Mouse (Mus musculus) neural tube, embryonic 13.5 days (tissue): ENCODE measurements around the gene Man2a2. TPM values are rescaled to one million over a fixed set of nuclear protein-coding genes. Genes with fewer than 3 reads are reported as not detected.
A peak's percentile ranks its signal among the peaks of the same experiment; 100 is the strongest.

Experiments
- ATAC-seq: fragments of 200-750 bp; cut with Nextera tagmentation; 2 replicates; pipeline ENCODE4 v1.8.0; 2017; ENCODE audit warnings: low read depth, mild to moderate bottlenecking, moderate TSS enrichment, moderate library complexity
- H3K27ac ChIP-seq: fragments of 300-500 bp; sonication (generic); replicated peaks from 2 replicates; pipeline ENCODE4 v1.5.1; 2015; ENCODE audit warnings: moderate library complexity, mild to moderate bottlenecking, inconsistent platforms
- H3K27me3 ChIP-seq: fragments of 300-500 bp; sonication (generic); 2 replicates; pipeline ENCODE4 v1.6.1; 2015; ENCODE audit warnings: mild to moderate bottlenecking, inconsistent platforms
- H3K36me3 ChIP-seq: fragments of 300-500 bp; sonication (generic); 2 replicates; pipeline ENCODE4 v1.6.1; 2015; ENCODE audit warnings: mild to moderate bottlenecking, inconsistent platforms
- H3K4me1 ChIP-seq: fragments of 300-500 bp; sonication (generic); replicated peaks from 2 replicates; pipeline ENCODE4 v1.6.1; 2015; ENCODE audit warnings: inconsistent platforms
- H3K4me2 ChIP-seq: fragments of 300-500 bp; sonication (generic); 2 replicates; pipeline ENCODE4 v1.6.1; 2015; ENCODE audit warnings: inconsistent platforms, mild to moderate bottlenecking, moderate library complexity
- H3K4me3 ChIP-seq: fragments of 300-500 bp; sonication (generic); 2 replicates; pipeline ENCODE4 v1.5.1; 2015; ENCODE audit warnings: mild to moderate bottlenecking, inconsistent platforms
- H3K9ac ChIP-seq: fragments of 300-500 bp; sonication (generic); 2 replicates; pipeline ENCODE4 v1.6.1; 2015; ENCODE audit warnings: moderate library complexity, mild to moderate bottlenecking, inconsistent platforms
- H3K9me3 ChIP-seq: fragments of 300-500 bp; sonication (generic); 2 replicates; pipeline ENCODE4 v1.6.1; 2016; ENCODE audit warnings: inconsistent platforms
- WGBS: fragments of 180-500 bp; shearing (Covaris S2); methylation state at CpG from one replicate; pipeline ENCODE4 v1.1.7; 2015; 5-methylcytosine and 5-hydroxymethylcytosine counted together
- polyA plus RNA-seq: library from polyadenylated mRNA; unstranded; fragments of >200 nt; fragmentation: Nextera tagmentation; extraction: Ambion mirVana; gene quantifications from 2 replicates; pipeline ENCODE4 v1.2.1, GENCODE M21; 2015

Man2a2 gene
- 23.6 and 24.8 TPM in 2 replicates for polyA plus RNA-seq

- WGBS, result under 1% methylated on average over 68 of the region's 86 CpGs
- H3K9ac ChIP-seq, result peak within 1 kb of the TSS; percentile 94
- peak within 1 kb of the TSS; percentile 89 for H3K27ac ChIP-seq
- H3K4me3 ChIP-seq, result peak within 1 kb of the TSS; percentile 87
- peaks cover 25% of the 10 kb centered on the region for H3K36me3 ChIP-seq
- ATAC-seq, result peak; percentile 78
- H3K27me3 ChIP-seq, result no peaks in the 10 kb centered on the region
- H3K4me2 ChIP-seq, result peak within 1 kb of the TSS; percentile 73
- peaks cover 21% of the 10 kb centered on the region for H3K4me1 ChIP-seq
- H3K9me3 ChIP-seq, result no peaks in the 10 kb centered on the region
Observed at GRCm38 (mm10) chr7:80371041-80371751, at the start of gene Man2a2. Gene Man2a2, minus strand, starts transcription at chr7:80371375.

- 78% methylated on average over 4 of the region's 4 CpGs for WGBS
- no peak for ATAC-seq
- Histone ChIP-seq H3K4me1 (no peaks in the 10 kb centered on the region), H3K4me2 (no peak overlapping the region), H3K9ac (no peak overlapping the region), H3K9me3 (no peaks in the 10 kb centered on the region), H3K27me3 (no peaks in the 10 kb centered on the region), H3K4me3 (no peak overlapping the region), H3K36me3 (no peaks in the 10 kb centered on the region), H3K27ac (no peak overlapping the region)
Observed at GRCm38 (mm10) chr7:80420586-80420985, 49.4 kb upstream of the Man2a2 start.

- H3K27ac ChIP-seq, result no peak overlapping the region
- WGBS, result 77% methylated on average over 3 of the region's 3 CpGs
- no peaks in the 10 kb centered on the region for H3K36me3 ChIP-seq
- no peaks in the 10 kb centered on the region for H3K4me1 ChIP-seq
- H3K9ac ChIP-seq, result no peak overlapping the region
- no peak for ATAC-seq
- H3K4me3 ChIP-seq, result no peak overlapping the region
- no peak overlapping the region for H3K4me2 ChIP-seq
- H3K27me3 ChIP-seq, result no peaks in the 10 kb centered on the region
- H3K9me3 ChIP-seq, result no peaks in the 10 kb centered on the region
Observed at GRCm38 (mm10) chr7:80419278-80419677, 48.1 kb upstream of the Man2a2 start.

GRCm38 (mm10) chr7:80418036-80418435, 46.9 kb upstream of the Man2a2 start:
- H3K4me1 ChIP-seq, result no peaks in the 10 kb centered on the region
- H3K36me3 ChIP-seq, result no peaks in the 10 kb centered on the region
- no peaks in the 10 kb centered on the region for H3K9me3 ChIP-seq
- H3K4me2 ChIP-seq, result no peak overlapping the region
- H3K27ac ChIP-seq, result no peak overlapping the region
- ATAC-seq, result no peak
- H3K27me3 ChIP-seq, result no peaks in the 10 kb centered on the region
- no peak overlapping the region for H3K4me3 ChIP-seq
- WGBS, result 74% methylated on average over 3 of the region's 3 CpGs
- H3K9ac ChIP-seq, result no peak overlapping the region

GRCm38 (mm10) chr7:80417601-80418000, 46.4 kb upstream of the Man2a2 start:
- Histone ChIP-seq H3K9ac (no peak overlapping the region), H3K4me2 (no peak overlapping the region), H3K4me1 (no peaks in the 10 kb centered on the region), H3K9me3 (no peaks in the 10 kb centered on the region), H3K27ac (no peak overlapping the region), H3K36me3 (no peaks in the 10 kb centered on the region), H3K27me3 (no peaks in the 10 kb centered on the region), H3K4me3 (no peak overlapping the region)
- ATAC-seq, result no peak

- no peaks in the 10 kb centered on the region for H3K27me3 ChIP-seq
- H3K36me3 ChIP-seq, result no peaks in the 10 kb centered on the region
- no peak overlapping the region for H3K9ac ChIP-seq
- no peaks in the 10 kb centered on the region for H3K9me3 ChIP-seq
- WGBS, result 88% methylated on average over 7 of the region's 7 CpGs
- no peak overlapping the region for H3K4me3 ChIP-seq
- no peak overlapping the region for H3K4me2 ChIP-seq
- H3K27ac ChIP-seq, result no peak overlapping the region
- H3K4me1 ChIP-seq, result no peaks in the 10 kb centered on the region
- no peak for ATAC-seq
Observed at GRCm38 (mm10) chr7:80416969-80417368, 45.8 kb upstream of the Man2a2 start.

- ATAC-seq, result no peak
Observed at GRCm38 (mm10) chr7:80414303-80414855, 43.2 kb upstream of the Man2a2 start.

GRCm38 (mm10) chr7:80413512-80414302, 42.5 kb upstream of the Man2a2 start:
- Histone ChIP-seq H3K4me3 (no peak overlapping the region), H3K9me3 (no peaks in the 10 kb centered on the region), H3K4me2 (no peak overlapping the region), H3K27me3 (no peaks in the 10 kb centered on the region), H3K9ac (no peak overlapping the region), H3K4me1 (no peaks in the 10 kb centered on the region), H3K36me3 (no peaks in the 10 kb centered on the region), H3K27ac (no peak overlapping the region)
- WGBS, result 77% methylated on average over 9 of the region's 9 CpGs
- no peak for ATAC-seq

More at GRCm38 (mm10) chr7:80414303-80414855, 43.2 kb upstream of the Man2a2 start:
- H3K36me3 ChIP-seq, result no peaks in the 10 kb centered on the region
- no peak overlapping the region for H3K4me3 ChIP-seq
- no peaks in the 10 kb centered on the region for H3K27me3 ChIP-seq
- no peaks in the 10 kb centered on the region for H3K4me1 ChIP-seq
- H3K9me3 ChIP-seq, result no peaks in the 10 kb centered on the region
- H3K4me2 ChIP-seq, result no peak overlapping the region
- no peak overlapping the region for H3K9ac ChIP-seq
- no peak overlapping the region for H3K27ac ChIP-seq
- WGBS, result 90% methylated on average over 7 of the region's 7 CpGs

GRCm38 (mm10) chr7:80412781-80413180, 41.6 kb upstream of the Man2a2 start:
- H3K9ac ChIP-seq, result no peak overlapping the region
- H3K36me3 ChIP-seq, result no peaks in the 10 kb centered on the region
- no peaks in the 10 kb centered on the region for H3K4me1 ChIP-seq
- 72% methylated on average over 5 of the region's 5 CpGs for WGBS
- no peak for ATAC-seq
- no peak overlapping the region for H3K27ac ChIP-seq
- no peak overlapping the region for H3K4me2 ChIP-seq
- H3K27me3 ChIP-seq, result no peaks in the 10 kb centered on the region
- no peak overlapping the region for H3K4me3 ChIP-seq
- no peaks in the 10 kb centered on the region for H3K9me3 ChIP-seq

- Histone ChIP-seq H3K4me2 (no peak overlapping the region), H3K27ac (no peak overlapping the region), H3K27me3 (no peaks in the 10 kb centered on the region), H3K4me1 (no peaks in the 10 kb centered on the region), H3K9ac (no peak overlapping the region), H3K36me3 (no peaks in the 10 kb centered on the region), H3K4me3 (no peak overlapping the region), H3K9me3 (no peaks in the 10 kb centered on the region)
- WGBS, result 61% methylated on average over 10 of the region's 10 CpGs
- no peak for ATAC-seq
Observed at GRCm38 (mm10) chr7:80412279-80412678, 41.1 kb upstream of the Man2a2 start.

- no peak overlapping the region for H3K27ac ChIP-seq
- WGBS, result 76% methylated on average over 9 of the region's 9 CpGs
- no peaks in the 10 kb centered on the region for H3K27me3 ChIP-seq
- H3K9me3 ChIP-seq, result no peaks in the 10 kb centered on the region
- no peaks in the 10 kb centered on the region for H3K36me3 ChIP-seq
- H3K4me1 ChIP-seq, result no peaks in the 10 kb centered on the region
- no peak overlapping the region for H3K4me3 ChIP-seq
- no peak overlapping the region for H3K9ac ChIP-seq
- no peak for ATAC-seq
- H3K4me2 ChIP-seq, result no peak overlapping the region
Observed at GRCm38 (mm10) chr7:80410380-80410779, 39.2 kb upstream of the Man2a2 start.

- H3K4me3 ChIP-seq, result no peak overlapping the region
- no peak overlapping the region for H3K9ac ChIP-seq
- H3K27me3 ChIP-seq, result peaks cover 17% of the 10 kb centered on the region
- WGBS, result 84% methylated on average over 9 of the region's 9 CpGs
- H3K36me3 ChIP-seq, result no peaks in the 10 kb centered on the region
- H3K4me1 ChIP-seq, result peaks cover 6% of the 10 kb centered on the region
- no peak overlapping the region for H3K27ac ChIP-seq
- no peak for ATAC-seq
- no peak overlapping the region for H3K4me2 ChIP-seq
- no peaks in the 10 kb centered on the region for H3K9me3 ChIP-seq
Observed at GRCm38 (mm10) chr7:80407712-80408111, 36.5 kb upstream of the Man2a2 start.
